Mouse (Mus musculus) megakaryocyte-erythroid progenitor cell, adult 5-6 weeks (primary cell): ENCODE measurements around the gene Inpp5k. TPM values are rescaled to one million over a fixed set of nuclear protein-coding genes. Genes with fewer than 3 reads are reported as not detected.

Experiments
- ATAC-seq: replicated peaks from 2 replicates; pipeline ENCODE4 v1.8.0; 2016; ENCODE audit warnings: mild to moderate bottlenecking, inconsistent platforms; ENCODE audit not compliant: severe bottlenecking, poor library complexity, low FRiP score, low TSS enrichment
- total RNA-seq, 2 experiments: library from RNA; stranded (forward) in 1 of 2; stranded (reverse) in 1 of 2; fragments of 200-1000, 215-1000 nt in 1 of 2; fragments of >200 nt in 1 of 2; fragmentation: Nextera tagmentation in 1 of 2; gene quantifications; 2 replicates each; pipeline ENCODE4 v1.2.3; 2014 to 2017

Gene Inpp5k
- total RNA-seq, 2 experiments from 2014 or later = 26.5 to 33.8 TPM

DNA sequence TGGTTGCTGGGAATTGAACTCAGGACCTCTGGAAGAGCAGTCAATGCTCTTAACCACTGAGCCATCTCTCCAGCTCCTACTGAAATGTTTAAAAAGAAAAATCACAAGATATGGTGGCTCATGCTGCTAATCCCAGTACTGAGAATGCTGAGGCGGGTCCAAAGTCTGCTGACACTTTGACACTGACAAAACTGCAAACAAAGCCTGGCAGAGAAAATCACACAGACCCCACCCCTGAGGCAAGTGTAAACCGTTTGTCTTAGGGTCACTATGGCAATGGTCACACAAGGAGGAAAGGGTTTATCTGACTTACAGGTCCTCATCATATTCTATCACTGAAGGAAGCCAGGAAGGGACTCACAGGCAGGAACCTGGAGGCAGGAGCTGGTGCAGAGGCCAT is 15.2 kb upstream of the Inpp5k start:
- no peak for ATAC-seq

- no peak for ATAC-seq
Observed at GRCm38 (mm10) chr11:75619133-75619532, 11.7 kb upstream of the Inpp5k start.

DNA sequence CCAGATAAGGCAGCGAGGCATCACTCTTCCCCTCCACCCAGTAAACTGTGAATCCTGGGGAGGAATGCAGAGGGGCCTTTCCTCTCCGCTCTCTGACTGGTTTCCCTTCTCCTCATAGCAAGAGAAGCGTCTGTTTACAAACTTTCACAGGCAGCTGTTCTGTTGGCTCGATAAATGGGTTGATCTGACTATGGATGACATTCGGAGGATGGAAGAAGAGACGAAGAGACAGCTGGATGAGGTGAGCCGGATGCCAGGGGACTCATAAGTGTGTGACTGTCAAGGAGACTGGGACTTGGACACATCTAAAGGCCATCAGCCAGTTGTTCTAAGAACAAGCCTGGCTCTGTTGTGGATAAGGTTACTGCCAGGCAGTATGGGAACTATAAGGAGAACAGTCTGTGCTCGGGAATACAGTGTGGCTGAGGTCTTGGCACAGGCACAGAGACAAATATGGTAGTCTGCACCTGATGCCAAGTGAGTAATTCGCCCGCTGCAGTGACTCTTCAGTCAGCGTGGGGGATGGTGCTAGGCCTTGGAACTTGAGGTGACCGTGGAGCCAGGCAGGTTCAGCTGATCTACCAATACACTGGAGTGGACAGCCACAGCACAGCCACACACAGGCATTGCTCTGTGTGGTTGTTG is 10.5 kb upstream of the Inpp5k start:
- ATAC-seq = no peak

GRCm38 (mm10) chr11:75621426-75621825 is 9.4 kb upstream of the Inpp5k start:
- no peak for ATAC-seq

DNA sequence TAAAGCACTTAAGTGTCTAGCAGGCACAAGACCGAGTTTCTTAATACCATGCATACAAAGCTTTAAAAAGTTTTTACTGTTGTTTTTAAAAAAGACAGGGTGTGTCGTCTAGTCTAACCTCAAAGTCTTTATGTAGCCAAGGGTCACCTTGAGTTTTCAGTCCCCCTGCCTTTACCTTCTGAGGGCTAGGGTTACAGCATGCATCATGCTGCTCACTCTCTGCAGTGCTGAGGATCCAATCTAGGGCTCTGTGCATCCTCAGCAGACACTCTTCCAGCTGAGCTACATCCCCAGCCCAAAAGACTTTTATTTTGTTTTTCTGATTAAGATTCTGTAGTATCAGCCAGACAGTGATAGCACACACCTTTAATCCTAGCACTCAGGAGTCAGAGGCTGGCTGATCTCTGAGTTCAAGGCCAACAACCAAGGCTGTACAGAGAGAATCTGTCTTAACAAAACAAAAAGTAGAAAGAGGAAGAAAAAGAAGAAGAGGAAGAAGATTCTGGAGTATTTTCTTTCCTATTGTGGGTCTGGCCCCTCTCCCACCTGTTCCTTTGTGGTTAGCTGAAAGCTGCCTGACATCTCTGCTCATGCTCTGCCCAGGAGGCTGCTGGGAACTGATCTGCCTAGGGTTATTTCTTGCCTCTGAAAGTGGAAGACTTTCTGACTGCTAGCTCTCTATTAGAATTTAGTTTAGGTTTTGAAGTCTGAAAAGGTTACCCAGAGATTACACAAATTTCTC is 8.0 kb upstream of the Inpp5k start:
- no peak for ATAC-seq

DNA sequence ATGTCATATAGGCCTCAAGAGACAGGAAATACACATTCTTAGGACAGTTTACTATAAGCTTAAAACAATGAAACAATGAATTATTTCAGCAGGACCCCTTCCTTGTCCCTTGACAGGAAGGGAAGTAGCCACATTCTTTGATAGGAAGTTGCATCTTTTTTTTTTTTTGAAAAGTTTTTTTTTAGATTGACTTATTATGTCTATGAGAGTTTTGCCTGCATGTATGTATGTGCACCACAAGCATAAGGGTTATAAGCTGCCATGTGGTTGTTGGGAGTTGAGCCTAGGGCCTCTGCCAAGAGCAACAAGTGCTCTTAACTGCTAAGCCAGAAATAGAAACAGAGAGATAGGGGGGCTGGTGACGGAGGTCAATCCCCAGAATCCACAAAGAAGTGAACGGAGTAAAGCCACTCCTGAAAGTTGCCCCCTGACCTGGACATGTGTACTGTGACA is 6.7 kb upstream of the Inpp5k start:
- ATAC-seq = no peak

- no peak for ATAC-seq
Observed at GRCm38 (mm10) chr11:75625820-75626219, 5.0 kb upstream of the Inpp5k start.

GRCm38 (mm10) chr11:75630098-75630497 is 690 bp upstream of the Inpp5k start:
- no peak for ATAC-seq

GRCm38 (mm10) chr11:75631561-75632225 is 905 bp downstream of the Inpp5k start:
- ATAC-seq = no peak

- no peak for ATAC-seq
Observed at GRCm38 (mm10) chr11:75632921-75633320, 2.1 kb downstream of the Inpp5k start.

- no peak for ATAC-seq
Observed at GRCm38 (mm10) chr11:75634801-75635200, 4.0 kb downstream of the Inpp5k start.

DNA sequence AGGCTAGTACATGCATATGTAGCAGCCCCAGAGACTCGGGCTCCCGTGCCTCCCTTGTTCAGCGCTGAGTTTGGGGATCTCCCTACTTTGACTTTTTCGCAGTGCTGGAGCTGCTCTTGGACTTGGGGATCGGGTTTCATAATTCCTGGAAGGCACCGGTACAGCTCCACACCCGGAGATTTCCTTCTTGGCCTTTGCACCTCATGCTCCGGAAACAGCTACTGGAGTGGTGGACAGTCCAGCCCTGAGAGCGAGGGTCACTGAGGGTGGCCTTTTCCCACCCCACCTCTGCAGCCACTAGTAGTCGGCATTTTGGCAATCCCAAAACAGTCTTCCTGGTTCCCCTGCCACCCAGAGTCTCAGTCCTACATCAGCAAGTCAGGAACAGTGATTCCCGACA is 4.5 kb downstream of the Inpp5k start:
- no peak for ATAC-seq

- no peak for ATAC-seq
Observed at GRCm38 (mm10) chr11:75643323-75643722, 12.5 kb downstream of the Inpp5k start.

DNA sequence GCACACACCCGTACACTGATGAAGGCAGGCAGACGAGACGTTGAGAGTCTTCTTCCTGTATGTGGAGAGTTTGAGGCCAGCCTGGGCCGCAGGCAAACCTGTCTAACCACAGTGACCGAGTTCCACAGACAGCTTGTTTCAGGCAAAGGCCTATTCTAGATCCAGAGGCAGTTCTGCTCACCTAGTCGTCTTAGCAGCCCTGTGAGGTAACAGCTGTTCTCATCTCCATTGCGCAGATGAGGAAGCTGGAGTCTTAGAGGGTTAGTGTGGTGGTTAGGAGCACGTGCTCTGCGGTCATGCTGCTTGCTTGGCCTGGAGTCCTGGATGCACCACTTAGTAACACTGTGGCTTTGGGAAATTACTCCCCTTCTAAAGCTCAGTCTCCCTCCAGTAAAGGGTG is 13.9 kb downstream of the Inpp5k start:
- no peak for ATAC-seq

- no peak for ATAC-seq
Observed at GRCm38 (mm10) chr11:75647681-75648211, 17.0 kb downstream of the Inpp5k start.

- ATAC-seq = no peak
Observed at GRCm38 (mm10) chr11:75649155-75649561, 18.4 kb downstream of the Inpp5k start.

GRCm38 (mm10) chr11:75650311-75650710 is 19.5 kb downstream of the Inpp5k start, which contains the start of gene Myo1c:
Myo1c (plus strand) TSS chr11:75650504.
- no peak for ATAC-seq

GRCm38 (mm10) chr11:75650958-75651425 is 20.2 kb downstream of the Inpp5k start:
- no peak for ATAC-seq

DNA sequence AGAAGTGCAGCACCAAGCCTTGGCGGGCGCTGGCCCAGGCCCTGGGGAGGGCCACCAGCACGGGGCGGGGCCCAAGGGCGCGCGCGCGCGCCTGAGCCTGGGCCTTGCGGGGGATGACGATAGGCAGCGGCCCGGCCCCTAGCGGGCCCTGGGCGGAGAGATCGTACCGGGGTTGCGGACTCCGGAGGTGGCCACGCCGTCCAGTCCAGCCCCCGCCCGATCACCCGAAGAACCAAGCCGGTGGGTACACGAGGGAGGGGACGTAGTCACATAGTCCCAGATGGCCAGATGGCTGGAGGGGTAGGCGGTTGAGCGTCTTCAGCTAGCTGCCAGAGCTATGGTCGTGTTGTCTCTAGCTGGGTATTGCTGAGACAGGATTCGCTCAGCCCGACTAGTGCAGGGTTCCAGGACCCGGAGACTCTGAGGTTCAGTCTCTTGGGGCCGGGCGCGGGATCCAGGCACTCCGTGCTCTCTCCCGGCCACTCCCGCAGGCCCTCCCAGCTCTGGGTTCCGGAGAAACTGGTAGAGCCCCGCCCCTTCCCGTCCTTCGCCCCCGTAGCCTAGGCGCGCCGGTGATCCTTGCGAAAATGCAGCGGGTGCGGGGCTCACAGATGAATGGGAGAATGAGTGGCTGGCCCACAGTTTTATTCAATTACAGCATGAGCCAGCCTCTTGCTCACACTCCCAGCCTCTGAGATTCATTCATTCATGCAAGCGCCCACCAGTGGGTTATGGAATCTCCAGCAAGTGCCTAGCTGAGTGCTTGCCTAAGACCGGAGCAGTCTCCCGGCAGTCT is 20.8 kb downstream of the Inpp5k start:
- peak; percentile 42 for ATAC-seq
